Mouse (Mus musculus): ENCODE measurements at regions not wholly inside any gene's neighbourhood (a gene's known extent, or its start where the extent isn't known, plus 50 kb on each side); places are given as distances from the start of the nearest gene placed in this dataset.

DNA sequence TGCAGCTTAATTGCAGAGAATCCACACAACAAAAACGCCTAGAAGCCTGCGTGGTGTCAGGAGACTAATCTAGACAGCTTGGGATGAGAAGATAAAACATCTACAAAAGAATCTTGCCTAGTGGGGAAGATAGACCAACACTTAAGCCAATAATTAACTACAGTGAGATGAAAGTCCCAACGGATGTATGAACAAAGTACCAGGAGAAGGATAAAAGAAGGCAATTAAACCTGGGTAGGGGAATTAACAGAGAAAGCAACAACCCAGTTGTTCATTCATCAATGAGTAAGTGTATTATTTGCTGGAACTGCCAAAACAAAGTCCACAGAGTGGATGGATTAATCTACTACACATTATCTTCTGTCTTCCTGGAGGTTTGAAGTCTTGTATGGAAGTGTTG lies 99.8 kb downstream of the Olfm4 start:
- DNase-seq = no peak

- DNase-seq = no peak
These were observed 113.4 kb downstream of the Olfm4 start for GRCm38 (mm10) chr14:80097238-80097637.

DNA sequence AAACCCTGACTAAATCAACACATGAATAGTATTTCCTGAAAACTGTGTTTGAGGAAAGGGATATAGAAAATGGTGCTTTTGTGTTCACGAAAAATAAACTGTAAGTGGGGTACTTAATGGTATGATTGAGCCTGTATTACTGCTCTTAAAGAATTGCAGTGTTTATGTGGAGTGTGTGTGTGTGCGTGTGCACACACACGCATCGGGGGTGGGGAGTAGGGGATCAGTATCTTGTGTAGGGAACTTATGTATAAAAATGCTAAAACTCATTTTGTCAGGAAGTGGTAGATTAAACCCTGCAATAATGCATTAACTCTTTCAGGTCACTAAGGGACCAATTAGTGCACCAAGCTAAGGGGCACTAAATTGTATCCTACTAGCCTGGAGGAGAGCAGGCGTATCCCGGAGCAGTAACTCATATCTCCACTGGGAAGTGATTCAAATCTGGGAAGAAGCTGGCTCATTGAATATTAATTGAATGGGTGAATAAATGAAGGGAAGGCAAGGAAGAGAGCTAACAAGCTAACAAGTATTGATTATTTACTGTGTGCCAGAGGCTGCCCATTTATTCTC lies 129.3 kb downstream of the Olfm4 start:
- DNase-seq = no peak

DNA sequence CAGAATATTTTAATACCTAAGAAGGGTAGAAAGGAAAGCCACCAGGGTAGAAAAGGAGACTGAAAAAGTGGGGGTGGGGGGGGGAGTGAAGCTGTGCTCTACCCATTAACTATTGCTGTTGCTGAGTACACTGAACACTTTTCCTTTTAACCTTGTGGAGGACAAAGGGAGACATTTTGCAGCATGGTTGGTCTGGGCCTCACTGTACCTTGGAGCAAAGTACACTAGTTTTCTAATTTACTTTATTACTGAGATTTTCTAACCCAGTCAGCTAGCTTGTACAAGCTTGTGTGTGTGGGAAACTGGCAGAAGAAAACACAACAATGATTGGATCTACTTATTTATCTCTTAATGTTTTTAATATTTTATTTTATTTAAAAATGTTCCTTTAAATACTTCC lies 130.4 kb downstream of the Olfm4 start:
- no peak for DNase-seq

DNA sequence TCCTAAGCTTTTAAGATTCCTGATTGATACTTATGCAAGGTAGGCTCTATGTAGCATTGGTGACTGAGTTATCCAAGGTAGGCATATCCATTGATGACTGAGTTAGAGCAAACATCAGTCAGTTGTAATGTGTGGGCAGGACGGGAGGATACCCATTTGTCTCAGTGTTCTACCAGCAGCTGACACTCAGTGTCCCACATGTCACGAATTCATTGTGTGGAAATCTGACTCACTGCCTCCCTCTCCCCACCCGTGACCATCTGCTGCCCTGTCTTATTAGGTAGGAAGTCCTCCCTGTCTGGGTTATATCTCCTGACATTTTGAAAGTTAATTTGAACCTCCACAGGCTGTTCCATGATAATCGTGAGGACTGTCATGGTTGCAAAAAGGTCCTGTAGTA lies 141.3 kb downstream of the Olfm4 start:
- no peak for DNase-seq

- no peak for DNase-seq
These were observed 144.3 kb downstream of the Olfm4 start for GRCm38 (mm10) chr14:80128181-80128580.

GRCm38 (mm10) chr14:80137541-80137940 lies 153.7 kb downstream of the Olfm4 start:
- no peak for DNase-seq

- DNase-seq = peak; percentile 6 to 32
These were observed 155.3 kb downstream of the Olfm4 start for GRCm38 (mm10) chr14:80138991-80139791.

DNA sequence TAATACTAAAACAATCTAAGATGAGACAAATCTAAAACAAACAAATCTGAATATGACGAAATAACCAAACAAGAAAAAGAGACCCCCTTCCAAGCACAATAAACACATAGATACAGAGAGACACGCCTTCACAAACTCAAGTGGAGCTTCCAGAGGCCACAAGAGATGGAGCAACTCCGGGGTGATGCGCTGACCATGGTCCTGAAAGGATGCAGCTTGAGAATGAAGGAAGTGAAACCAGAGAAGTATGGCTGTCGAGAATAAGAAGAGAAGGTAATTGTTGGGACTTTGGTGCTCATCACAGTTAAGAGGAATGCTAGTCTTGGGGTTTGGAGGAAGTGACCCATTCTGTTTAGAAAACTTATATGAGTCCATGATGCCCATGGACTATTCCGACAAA lies 173.1 kb downstream of the Olfm4 start:
- DNase-seq = peak; percentile 87 to 89

- no peak for DNase-seq
These were observed 185.3 kb downstream of the Olfm4 start for GRCm38 (mm10) chr14:80169211-80169610.

GRCm38 (mm10) chr14:80170450-80171180 lies 186.7 kb downstream of the Olfm4 start:
- no peak for DNase-seq

- DNase-seq = no peak
These were observed 189.1 kb downstream of the Olfm4 start for GRCm38 (mm10) chr14:80172799-80173484.

DNA sequence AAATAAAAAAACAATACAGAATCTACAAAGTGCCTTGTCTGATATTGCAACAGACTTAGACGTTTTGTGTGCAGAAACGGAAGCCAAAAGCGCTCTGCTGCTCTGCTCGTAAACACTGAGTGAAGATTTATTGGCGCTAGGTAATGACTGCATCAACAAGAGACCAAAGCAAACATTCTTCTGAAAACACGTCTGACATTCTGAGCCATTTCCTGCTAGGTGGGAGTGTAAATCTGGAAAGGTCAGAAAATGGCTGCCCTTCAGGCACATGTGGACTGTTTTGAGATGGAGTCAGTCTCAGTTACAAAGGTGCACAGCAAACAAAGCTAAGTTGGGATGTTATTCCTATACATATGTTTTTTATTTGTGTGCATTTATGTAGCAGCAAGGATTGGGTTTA lies 192.6 kb downstream of the Olfm4 start:
- DNase-seq = no peak

DNA sequence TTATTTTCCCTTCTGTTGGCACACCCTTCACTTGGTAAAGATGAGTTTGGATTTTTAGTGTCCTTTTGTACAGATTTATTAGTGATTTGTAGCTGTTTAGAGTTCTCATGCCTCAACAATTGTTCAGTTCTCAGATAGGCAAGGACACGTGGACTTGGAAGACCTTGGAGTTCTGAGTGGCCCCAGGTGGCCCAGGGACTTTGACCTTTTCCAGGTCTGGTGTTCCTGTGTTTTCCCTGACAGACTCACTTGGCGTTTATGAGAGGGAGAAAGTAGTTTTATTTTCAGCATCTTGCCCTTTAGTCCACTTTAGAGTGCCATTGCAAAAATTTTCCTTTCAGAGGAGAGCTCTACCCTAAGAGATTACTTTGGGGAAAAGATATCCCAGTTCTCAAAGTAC lies 211.2 kb downstream of the Olfm4 start:
- no peak for DNase-seq

GRCm38 (mm10) chr14:80212916-80213315 lies 229.0 kb downstream of the Olfm4 start:
- peak; percentile 4 to 11 for DNase-seq

- DNase-seq = no peak
These were observed 229.8 kb downstream of the Olfm4 start for GRCm38 (mm10) chr14:80213666-80214065.

DNA sequence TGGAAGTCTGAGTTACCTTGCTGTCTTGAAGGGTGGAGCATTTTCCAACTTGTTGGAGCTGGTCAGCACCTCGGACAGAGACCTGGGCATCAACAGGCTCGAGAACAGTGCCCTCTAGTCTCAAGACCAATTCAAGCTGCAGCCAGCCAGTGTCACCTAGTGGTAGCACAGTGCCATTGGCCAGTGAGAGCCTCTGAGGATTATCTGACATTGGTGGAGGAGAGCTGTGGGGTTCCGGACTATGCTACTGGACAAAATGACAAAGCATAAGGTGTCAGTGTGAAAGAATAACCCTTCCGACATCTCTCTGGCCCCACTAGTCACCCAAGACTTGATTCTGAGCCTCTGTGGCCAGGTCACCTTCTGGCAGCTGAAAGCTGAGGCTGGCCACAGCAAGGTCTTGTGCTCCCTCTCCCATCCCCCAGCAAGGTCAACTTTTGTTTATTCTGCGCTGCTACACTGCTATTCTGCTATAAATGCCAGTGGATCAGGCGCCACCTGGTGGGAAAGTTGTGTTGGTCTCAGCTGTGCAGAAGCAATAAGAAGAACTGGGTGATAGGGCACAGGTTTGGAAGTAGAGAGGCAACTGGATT lies 232.2 kb downstream of the Olfm4 start:
- DNase-seq = peak; percentile 90 to 91

DNA sequence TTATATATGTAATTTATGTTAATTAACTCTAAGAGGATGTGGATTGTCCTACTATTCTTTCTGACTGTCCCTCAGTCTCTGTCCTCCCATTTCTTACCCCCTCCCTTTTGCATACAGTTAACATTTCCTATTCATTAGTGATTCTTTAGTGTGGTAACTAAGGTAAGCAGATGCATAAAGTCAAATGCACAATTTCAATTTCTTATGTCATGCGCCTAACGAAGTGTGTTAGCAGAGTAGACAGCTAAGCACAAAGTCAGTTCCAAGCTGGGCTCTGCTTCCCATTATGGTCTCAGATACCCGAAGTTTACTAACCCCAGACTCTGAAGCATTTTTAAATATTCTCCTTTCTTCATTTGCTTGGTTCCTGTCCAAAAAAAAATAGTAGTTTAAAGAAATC lies 248.2 kb downstream of the Olfm4 start:
- no peak for DNase-seq

DNA sequence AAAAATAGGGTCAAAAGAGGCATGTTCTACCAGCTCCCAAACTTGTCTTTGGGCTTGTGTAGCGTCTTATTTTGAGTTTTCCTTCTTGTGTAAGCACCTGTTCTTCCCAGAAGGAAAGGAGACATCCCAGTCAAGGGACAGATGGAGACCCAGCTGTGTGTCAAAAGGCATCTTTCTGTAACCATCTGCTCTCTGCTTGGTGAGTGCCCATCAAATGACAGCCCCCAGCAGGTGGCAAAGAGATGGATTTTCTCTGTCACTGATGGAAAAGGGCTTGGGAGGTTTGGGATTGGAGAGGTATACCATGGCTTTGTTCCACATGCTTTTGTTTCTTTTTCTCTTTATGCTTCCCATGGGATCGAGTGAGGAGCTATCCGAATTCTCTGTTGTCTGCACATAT lies 249.1 kb downstream of the Olfm4 start:
- DNase-seq = no peak

- DNase-seq = no peak
These were observed 253.3 kb downstream of the Olfm4 start for GRCm38 (mm10) chr14:80237136-80237535.

DNA sequence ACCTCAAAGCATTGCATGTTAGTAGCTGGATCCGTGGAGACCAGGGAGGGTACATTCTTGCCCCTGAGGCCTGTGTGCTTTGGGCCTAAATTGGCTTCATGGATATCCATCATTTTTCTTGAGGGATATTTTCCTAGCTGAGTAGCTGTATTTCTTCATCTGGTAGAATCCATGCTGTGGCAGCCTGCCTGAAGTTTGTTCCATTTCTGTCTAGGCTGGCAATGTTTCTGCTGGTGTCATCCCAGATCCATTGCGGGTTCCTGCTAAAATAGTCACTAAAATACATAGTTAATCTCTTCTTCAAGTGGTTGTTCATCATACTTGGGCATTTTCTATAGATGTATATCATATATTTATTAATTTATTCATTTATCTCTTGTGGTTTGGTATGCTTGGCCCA lies 253.7 kb downstream of the Olfm4 start:
- no peak for DNase-seq

DNA sequence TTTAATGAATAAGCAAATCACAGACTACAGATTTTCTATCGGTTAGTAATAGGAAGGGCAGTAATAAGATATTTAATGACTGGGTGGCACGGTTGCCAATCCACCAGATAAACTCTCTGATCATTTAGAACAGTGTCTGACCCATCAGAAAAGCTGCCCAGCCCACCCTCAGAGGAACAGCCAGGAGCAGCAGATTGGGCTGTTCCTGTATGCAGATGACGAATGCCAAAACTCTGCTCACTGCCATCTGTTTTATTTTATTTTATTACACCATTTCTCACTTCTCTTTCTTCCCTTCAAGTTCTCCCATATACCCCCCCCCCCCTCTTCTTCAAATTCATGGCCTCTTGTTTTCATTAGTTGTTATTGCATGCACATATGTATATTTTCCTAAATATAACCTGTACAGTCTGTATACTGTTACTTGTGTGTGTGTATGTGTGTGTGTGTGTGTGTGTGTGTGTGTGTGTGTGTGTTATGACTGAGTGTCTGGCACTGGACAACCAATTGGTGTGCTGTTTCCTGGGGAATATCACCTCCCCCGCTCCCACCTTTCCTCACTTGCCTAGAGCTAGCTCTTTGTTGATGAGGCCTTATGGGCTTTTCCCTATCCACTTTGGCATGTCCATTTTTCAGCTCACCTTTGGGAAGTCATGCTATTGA lies 260.9 kb downstream of the Olfm4 start:
- DNase-seq = no peak

Measured in kidney, postnatal 4 days (tissue).